Mouse (Mus musculus): ENCODE measurements around the gene Mrps2.

- no peak for TF ChIP-seq ZNF384 (IDR thresholded peaks at IDR 0.05; ENCODE audit: low read depth, low read length)
- TF ChIP-seq POLR2A (IDR thresholded peaks at IDR 0.05; ENCODE audit: control insufficient read depth in 1 of 2, insufficient read depth in 1 of 2, low read depth in 1 of 2, low read length in 2 of 2, poor library complexity in 1 of 2), result no peak
- no peak for TF ChIP-seq E2F4 (IDR thresholded peaks at IDR 0.05; ENCODE audit: borderline replicate concordance, low read depth, low read length)
Measured at GRCm38 (mm10) chr2:28517206-28517909, 49.5 kb downstream of the Mrps2 start.
